Mouse (Mus musculus) kidney, postnatal 0 days (tissue): ENCODE measurements at regions not wholly inside any gene's neighbourhood (a gene's known extent, or its start where the extent isn't known, plus 50 kb on each side); places are given as distances from the start of the nearest gene placed in this dataset.

Source experiments
- ATAC-seq: fragments of 200-750 bp; cut with Nextera tagmentation; replicated peaks from 2 replicates; pipeline ENCODE4 v1.8.0; 2017; ENCODE audit warnings: low read depth, moderate number of reproducible peaks, moderate TSS enrichment, moderate library complexity; ENCODE audit not compliant: low FRiP score
- DNase-seq: peaks from one replicate; pipeline ENCODE4 v3.0.0-alpha.2; 2016; ENCODE audit warnings: low spot score
- H3K27ac ChIP-seq: fragments of 300-500 bp; sonication (generic); 2 replicates; pipeline ENCODE4 v1.5.1; 2014; ENCODE audit warnings: mild to moderate bottlenecking
- H3K27me3 ChIP-seq: fragments of 300-500 bp; sonication (generic); 2 replicates; pipeline ENCODE4 v1.6.1; 2014; ENCODE audit warnings: low read length, mixed read lengths; ENCODE audit not compliant: insufficient read depth
- H3K36me3 ChIP-seq: fragments of 300-500 bp; sonication (generic); 2 replicates; pipeline ENCODE4 v1.6.1; 2014; ENCODE audit warnings: low read length, mixed read lengths; ENCODE audit not compliant: insufficient read depth
- H3K4me1 ChIP-seq: fragments of 300-500 bp; sonication (generic); replicated peaks from 2 replicates; pipeline ENCODE4 v1.6.1; 2014; ENCODE audit warnings: antibody characterized with exemption, low read length, mixed read lengths; ENCODE audit not compliant: insufficient read depth
- H3K4me2 ChIP-seq: fragments of 300-500 bp; sonication (generic); 2 replicates; pipeline ENCODE4 v1.6.1; 2014; ENCODE audit warnings: mild to moderate bottlenecking, low read length, moderate library complexity, mixed read lengths
- H3K4me3 ChIP-seq: fragments of 300-500 bp; sonication (generic); replicated peaks from 2 replicates; pipeline ENCODE4 v1.5.1; 2014; ENCODE audit warnings: low read depth, low read length
- H3K9ac ChIP-seq: fragments of 300-500 bp; sonication (generic); 2 replicates; pipeline ENCODE4 v1.6.1; 2014; ENCODE audit warnings: low read depth, low read length
- H3K9me3 ChIP-seq: fragments of 300-500 bp; sonication (generic); replicated peaks from 2 replicates; pipeline ENCODE4 v1.6.1; 2016; ENCODE audit warnings: low read length, inconsistent platforms, mixed read lengths
- CTCF ChIP-seq: IDR thresholded peaks from 2 replicates; pipeline ENCODE4 v1.5.1; 2016; ENCODE audit warnings: antibody characterized with exemption, low read depth, mild to moderate bottlenecking, moderate library complexity
- WGBS: fragments of 180-500 bp; shearing (Covaris S2); extraction: QIAGEN DNeasy Blood & Tissue Kit; methylation state at CpG from one replicate; pipeline ENCODE4 v1.1.7; 2014; 5-methylcytosine and 5-hydroxymethylcytosine counted together

GRCm38 (mm10) chr16:51564064-51564463 is 467.0 kb upstream of the Cblb start:
- H3K4me3 ChIP-seq: no peak overlapping the region
- no peaks in the 10 kb centered on the region for H3K4me1 ChIP-seq
- no peaks in the 10 kb centered on the region for H3K27me3 ChIP-seq
- H3K9me3 ChIP-seq: no peaks in the 10 kb centered on the region
- DNase-seq: no peak
- H3K36me3 ChIP-seq: no peaks in the 10 kb centered on the region
- H3K27ac ChIP-seq: no peak overlapping the region
- no peak overlapping the region for H3K4me2 ChIP-seq
- no peak overlapping the region for H3K9ac ChIP-seq
- no peak for ATAC-seq
- TF ChIP-seq CTCF: no peak

GRCm38 (mm10) chr16:51577915-51578593 is 453.0 kb upstream of the Cblb start:
- 60% methylated on average over 2 of the region's 2 CpGs for WGBS
- DNase-seq: no peak
- no peak overlapping the region for H3K4me3 ChIP-seq

DNA sequence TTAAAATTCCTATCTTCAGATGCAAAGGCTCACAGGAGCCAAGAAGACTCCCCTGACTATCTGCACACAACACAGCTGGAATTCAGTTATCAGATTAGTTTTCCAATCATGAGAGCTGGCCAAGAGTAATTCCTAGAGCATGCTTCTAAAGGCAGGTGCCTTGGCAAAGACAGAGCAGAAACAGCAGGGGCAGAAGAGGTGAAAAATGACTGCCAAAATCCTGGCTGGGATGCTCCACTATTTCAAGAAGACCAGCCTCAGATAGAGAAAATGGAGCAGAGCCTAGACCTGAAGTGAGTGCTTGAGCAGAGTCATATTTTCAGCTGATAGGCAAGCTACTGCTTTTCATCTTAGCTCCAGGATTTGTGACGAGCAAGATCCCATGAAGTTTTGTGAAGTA is 450.5 kb upstream of the Cblb start:
- ATAC-seq (no peak), DNase-seq (no peak)
- H3K4me3 ChIP-seq: no peak overlapping the region
- H3K36me3 ChIP-seq: no peaks in the 10 kb centered on the region
- TF ChIP-seq CTCF: no peak
- no peak overlapping the region for H3K9ac ChIP-seq
- H3K4me2 ChIP-seq: no peak overlapping the region
- H3K27ac ChIP-seq: no peak overlapping the region
- H3K27me3 ChIP-seq: no peaks in the 10 kb centered on the region
- WGBS: 32% methylated on average over 1 of the region's 1 CpGs
- H3K4me1 ChIP-seq: no peaks in the 10 kb centered on the region
- no peaks in the 10 kb centered on the region for H3K9me3 ChIP-seq

More at GRCm38 (mm10) chr16:51577915-51578593, 453.0 kb upstream of the Cblb start:
- H3K4me2 ChIP-seq: no peak overlapping the region
- no peak overlapping the region for H3K27ac ChIP-seq
- no peak overlapping the region for H3K9ac ChIP-seq
- no peak for TF ChIP-seq CTCF
- H3K9me3 ChIP-seq: no peaks in the 10 kb centered on the region
- ATAC-seq: no peak
- no peaks in the 10 kb centered on the region for H3K4me1 ChIP-seq
- no peaks in the 10 kb centered on the region for H3K27me3 ChIP-seq
- no peaks in the 10 kb centered on the region for H3K36me3 ChIP-seq

- DNase-seq (peak; percentile 59), ATAC-seq (peak; percentile 77)
- H3K9me3 ChIP-seq: no peaks in the 10 kb centered on the region
- no peak overlapping the region for H3K4me2 ChIP-seq
- TF ChIP-seq CTCF: no peak
- H3K4me3 ChIP-seq: no peak overlapping the region
- no peak overlapping the region for H3K9ac ChIP-seq
- no peaks in the 10 kb centered on the region for H3K36me3 ChIP-seq
- WGBS: 15% methylated on average over 2 of the region's 2 CpGs
- H3K4me1 ChIP-seq: no peaks in the 10 kb centered on the region
- no peaks in the 10 kb centered on the region for H3K27me3 ChIP-seq
- H3K27ac ChIP-seq: no peak overlapping the region
Measured at GRCm38 (mm10) chr16:51589924-51590397, 441.1 kb upstream of the Cblb start.

- Histone ChIP-seq H3K9me3 (no peaks in the 10 kb centered on the region), H3K4me1 (no peaks in the 10 kb centered on the region), H3K27me3 (no peaks in the 10 kb centered on the region), H3K27ac (no peak overlapping the region), H3K4me3 (no peak overlapping the region), H3K9ac (no peak overlapping the region), H3K36me3 (no peaks in the 10 kb centered on the region), H3K4me2 (no peak overlapping the region)
- no peak for ATAC-seq
- no peak for TF ChIP-seq CTCF
- DNase-seq: no peak
Measured at GRCm38 (mm10) chr16:51617579-51617978, 413.4 kb upstream of the Cblb start.

- H3K27ac ChIP-seq: no peak overlapping the region
- no peak overlapping the region for H3K4me2 ChIP-seq
- ATAC-seq (no peak), DNase-seq (no peak)
- no peaks in the 10 kb centered on the region for H3K27me3 ChIP-seq
- no peaks in the 10 kb centered on the region for H3K4me1 ChIP-seq
- no peaks in the 10 kb centered on the region for H3K36me3 ChIP-seq
- no peaks in the 10 kb centered on the region; the same call in 1 of the 2 replicates for H3K9me3 ChIP-seq
- 66% methylated on average over 1 of the region's 1 CpGs for WGBS
- no peak overlapping the region for H3K9ac ChIP-seq
- no peak for TF ChIP-seq CTCF
- no peak overlapping the region for H3K4me3 ChIP-seq
Measured at GRCm38 (mm10) chr16:51646646-51647045, 384.4 kb upstream of the Cblb start.

- H3K9ac ChIP-seq: no peak overlapping the region
- DNase-seq: no peak
- no peak overlapping the region for H3K4me3 ChIP-seq
- no peaks in the 10 kb centered on the region for H3K27me3 ChIP-seq
- no peaks in the 10 kb centered on the region for H3K4me1 ChIP-seq
- no peaks in the 10 kb centered on the region for H3K36me3 ChIP-seq
- H3K4me2 ChIP-seq: no peak overlapping the region
- 70% methylated on average over 5 of the region's 5 CpGs for WGBS
- no peaks in the 10 kb centered on the region for H3K9me3 ChIP-seq
- no peak for TF ChIP-seq CTCF
- ATAC-seq: no peak
- H3K27ac ChIP-seq: no peak overlapping the region
Measured at GRCm38 (mm10) chr16:51650100-51650499, 380.9 kb upstream of the Cblb start.
